Mouse (Mus musculus): ENCODE data around the gene Pex26. TPM values are rescaled to one million over a fixed set of nuclear protein-coding genes. Genes with fewer than 3 reads are reported as not detected.
A peak's percentile ranks its signal among the peaks of the same experiment; 100 is the strongest.

The Pex26 gene
- total and polyA plus RNA-seq, 3 experiments, result 6.9 to 9.9 TPM; not detected in 1

DNA sequence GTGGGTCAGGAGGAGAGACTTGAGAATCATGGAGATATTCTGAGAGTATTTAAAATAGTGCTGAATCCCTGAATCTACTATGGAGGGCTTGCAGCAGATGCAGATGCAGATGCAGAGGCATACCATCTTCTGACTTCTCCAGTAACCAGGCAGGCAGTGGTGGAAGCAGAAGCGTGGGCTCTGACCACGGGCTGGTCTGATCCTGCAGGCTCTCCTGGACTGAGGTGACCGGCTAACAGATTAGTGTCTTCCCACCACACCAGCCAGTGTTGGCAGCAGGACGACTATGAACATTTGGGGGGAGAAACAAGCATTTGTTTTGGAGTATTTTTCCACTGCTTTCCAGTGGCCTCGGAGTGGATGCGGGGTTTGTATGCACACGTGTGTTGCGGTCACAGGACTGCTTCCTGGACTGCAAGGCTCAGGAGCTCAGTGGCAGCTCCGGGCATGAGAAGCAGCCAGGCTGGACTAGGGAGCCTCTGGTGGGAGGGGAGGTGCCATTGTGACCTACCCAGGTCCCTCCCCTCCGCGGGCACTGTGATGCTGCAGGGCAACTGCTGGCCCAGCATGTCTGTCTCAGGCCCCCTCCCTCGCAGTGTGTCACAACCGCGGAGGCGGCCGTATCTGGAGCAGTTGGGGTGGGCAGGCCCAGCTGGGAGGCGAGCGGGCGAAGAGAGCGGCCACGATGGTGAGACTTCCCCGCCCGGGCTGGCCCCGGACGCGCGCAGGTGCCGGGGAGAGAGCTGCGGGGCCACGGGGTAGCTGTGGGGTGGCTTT is 26.9 kb downstream of the Pex26 start, which contains the start of gene Tuba8:
Tuba8 (plus strand) TSS at position 548 of the 777 bp plus-strand sequence.
- H3K9me3 ChIP-seq (replicated peaks; ENCODE audit: insufficient read depth, low read length), result no peaks in the 10 kb centered on the region
- H3K27me3 ChIP-seq (ENCODE audit: control insufficient read depth in 1 of 2, insufficient read depth in 2 of 2, low read length in 2 of 2), result no peaks in the 10 kb centered on the region
- H3K36me3 ChIP-seq (ENCODE audit: control insufficient read depth in 1 of 2, insufficient read depth in 2 of 2, low read length in 2 of 2), result peaks cover 0 to 12% of the 10 kb centered on the region in 2 experiments; a peak in 2 of 4 replicates
- TF ChIP-seq NELFE (IDR thresholded peaks at IDR 0.05; ENCODE audit: low read depth, low read length) (no peak), MAFK (IDR thresholded peaks at IDR 0.05; ENCODE audit: borderline replicate concordance, low read depth, low read length) (no peak), POLR2AphosphoS5 (IDR thresholded peaks at IDR 0.05; ENCODE audit: borderline replicate concordance, low read depth, low read length) (no peak), ZC3H11A (IDR thresholded peaks at IDR 0.05; ENCODE audit: low read depth, low read length) (no peak), USF1 (IDR thresholded peaks at IDR 0.05; ENCODE audit: low read depth, low read length) (no peak), ZMIZ1 (IDR thresholded peaks at IDR 0.05; ENCODE audit: low read depth, low read length) (no peak), HCFC1 (IDR thresholded peaks at IDR 0.05; ENCODE audit: low read depth, low read length) (no peak), ELF1 (IDR thresholded peaks at IDR 0.05; ENCODE audit: low read depth, low read length) (no peak), MEF2A (IDR thresholded peaks at IDR 0.05; ENCODE audit: extremely low read depth, insufficient replicate concordance, low read depth, low read length, poor library complexity, severe bottlenecking) (no peak), POLR2AphosphoS2 (IDR thresholded peaks at IDR 0.05; ENCODE audit: low read length) (no peak)
- no peaks in the 10 kb centered on the region for H3K79me2 ChIP-seq (ENCODE audit: control insufficient read depth, insufficient read depth, low read length, poor library complexity)
- H3K4me1 ChIP-seq (ENCODE audit: control insufficient read depth in 1 of 2, insufficient read depth in 2 of 2, low read length in 2 of 2), result peaks cover 2 to 15% of the 10 kb centered on the region in 2 experiments
- H3K27ac ChIP-seq (ENCODE audit: control insufficient read depth, low read depth, low read length), result no peak within 1 kb of the TSS
- H3K4me3 ChIP-seq (ENCODE audit: control insufficient read depth in 1 of 2, insufficient read depth in 1 of 2, low read depth in 2 of 2, low read length in 2 of 2), result peak within 1 kb of the TSS; percentile 45 to 59
- H3K9ac ChIP-seq (ENCODE audit: control insufficient read depth, low read depth, low read length, poor library complexity, severe bottlenecking), result peak within 1 kb of the TSS; percentile 53
- DNase-seq (ENCODE audit: low read depth, low spot score), result peak; percentile 29

DNA sequence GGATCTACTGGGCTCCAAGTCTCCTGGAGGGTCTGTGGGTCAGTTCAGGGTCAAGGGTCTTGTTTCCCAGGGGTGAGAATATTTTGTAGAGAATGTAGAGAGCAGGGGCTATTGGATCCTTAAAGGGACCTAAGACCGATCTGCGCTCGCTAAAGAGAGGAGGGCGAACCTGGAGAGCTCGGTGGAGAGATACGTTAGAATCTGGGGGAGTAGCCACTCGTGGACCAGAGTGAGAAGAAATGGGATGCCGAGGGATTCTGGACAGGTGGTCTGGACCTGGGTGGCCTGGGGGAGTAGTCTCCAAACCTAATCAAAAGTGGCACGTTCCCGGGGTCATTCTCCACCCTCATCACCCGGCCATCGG is 27.4 kb downstream of the Pex26 start:
- H3K9ac ChIP-seq (ENCODE audit: control insufficient read depth, low read depth, low read length, poor library complexity, severe bottlenecking), result peak overlapping the region; percentile 53
- H3K27ac ChIP-seq (ENCODE audit: control insufficient read depth, low read depth, low read length), result no peak overlapping the region
- H3K4me1 ChIP-seq (ENCODE audit: control insufficient read depth in 1 of 2, insufficient read depth in 2 of 2, low read length in 2 of 2), result peaks cover 6 to 21% of the 10 kb centered on the region in 2 experiments
- no peaks in the 10 kb centered on the region for H3K79me2 ChIP-seq (ENCODE audit: control insufficient read depth, insufficient read depth, low read length, poor library complexity)
- no peaks in the 10 kb centered on the region for H3K9me3 ChIP-seq (replicated peaks; ENCODE audit: insufficient read depth, low read length)
- no peaks in the 10 kb centered on the region for H3K27me3 ChIP-seq (ENCODE audit: control insufficient read depth in 1 of 2, insufficient read depth in 2 of 2, low read length in 2 of 2)
- peak overlapping the region; percentile 45 to 59 for H3K4me3 ChIP-seq (ENCODE audit: control insufficient read depth in 1 of 2, insufficient read depth in 1 of 2, low read depth in 2 of 2, low read length in 2 of 2)
- TF ChIP-seq MYC (IDR thresholded peaks at IDR 0.05; ENCODE audit: low read depth, low read length) (no peak), KAT2A (conservative IDR thresholded peaks at IDR 0.05; ENCODE audit: low read depth, low read length) (no peak), GATA1 (IDR thresholded peaks at IDR 0.05; ENCODE audit: low read depth, low read length) (no peak), ZMIZ1 (IDR thresholded peaks at IDR 0.05; ENCODE audit: low read depth, low read length) (no peak), TAL1 (IDR thresholded peaks at IDR 0.05; ENCODE audit: low read length) (no peak), NELFE (IDR thresholded peaks at IDR 0.05; ENCODE audit: low read depth, low read length) (no peak), ELF1 (IDR thresholded peaks at IDR 0.05; ENCODE audit: low read depth, low read length) (no peak), MYB (IDR thresholded peaks at IDR 0.05; ENCODE audit: low read depth, low read length) (no peak), POLR2AphosphoS2 (IDR thresholded peaks at IDR 0.05; ENCODE audit: low read length) (no peak)
- peaks cover 0 to 17% of the 10 kb centered on the region in 2 experiments; a peak in 2 of 4 replicates for H3K36me3 ChIP-seq (ENCODE audit: control insufficient read depth in 1 of 2, insufficient read depth in 2 of 2, low read length in 2 of 2)
- DNase-seq (ENCODE audit: low read depth, low spot score), result no peak

Data from MEL (cell line).